Mouse (Mus musculus) heart, adult 2 months (tissue): ENCODE data around the gene Laptm5.

Experiments
- CTCF ChIP-seq: fragments of 200-600 bp; IDR thresholded peaks from 2 replicates; pipeline ENCODE4 v1.8.1; 2022; ENCODE audit warnings: antibody characterized with exemption, mild to moderate bottlenecking, moderate library complexity
- EP300 ChIP-seq: fragments of 200-500 bp; IDR thresholded peaks from 2 replicates; pipeline ENCODE4 v1.6.1; 2011; ENCODE audit warnings: low read depth, low read length, control low read depth; ENCODE audit not compliant: insufficient read depth
- POLR2A ChIP-seq: fragments of 200-500 bp; IDR thresholded peaks from 2 replicates; pipeline ENCODE4 v1.6.1; 2011; ENCODE audit warnings: mild to moderate bottlenecking, low read depth, low read length, control low read depth; ENCODE audit not compliant: insufficient read depth

GRCm38 (mm10) chr4:130909167-130909874, 3.6 kb upstream of the Laptm5 start:
- TF ChIP-seq CTCF (no peak), POLR2A (no peak), EP300 (no peak)
